Mouse (Mus musculus): ENCODE data around the gene Prdm11. TPM values are rescaled to one million over a fixed set of nuclear protein-coding genes. Genes with fewer than 3 reads are reported as not detected.

Prdm11 gene
- polyA plus RNA-seq, 1 experiment from 2014 or later = 1.4 TPM

GRCm38 (mm10) chr2:93076578-93076955 is 30.6 kb upstream of the Prdm11 start:
- no peak overlapping the region for H3K27ac ChIP-seq
- no peak overlapping the region for H3K4me2 ChIP-seq
- 78% methylated on average over 6 of the region's 6 CpGs for WGBS
- peaks cover 2% of the 10 kb centered on the region; the same call in 1 of the 2 replicates for H3K27me3 ChIP-seq
- no peak overlapping the region for H3K9ac ChIP-seq
- no peak for ATAC-seq
- H3K4me1 ChIP-seq = peaks cover 5% of the 10 kb centered on the region; the same call in 1 of the 2 replicates
- H3K9me3 ChIP-seq (replicated peaks) = no peaks in the 10 kb centered on the region
- no peaks in the 10 kb centered on the region for H3K36me3 ChIP-seq (ENCODE audit: poor library complexity, severe bottlenecking)
- no peak overlapping the region for H3K4me3 ChIP-seq

DNA sequence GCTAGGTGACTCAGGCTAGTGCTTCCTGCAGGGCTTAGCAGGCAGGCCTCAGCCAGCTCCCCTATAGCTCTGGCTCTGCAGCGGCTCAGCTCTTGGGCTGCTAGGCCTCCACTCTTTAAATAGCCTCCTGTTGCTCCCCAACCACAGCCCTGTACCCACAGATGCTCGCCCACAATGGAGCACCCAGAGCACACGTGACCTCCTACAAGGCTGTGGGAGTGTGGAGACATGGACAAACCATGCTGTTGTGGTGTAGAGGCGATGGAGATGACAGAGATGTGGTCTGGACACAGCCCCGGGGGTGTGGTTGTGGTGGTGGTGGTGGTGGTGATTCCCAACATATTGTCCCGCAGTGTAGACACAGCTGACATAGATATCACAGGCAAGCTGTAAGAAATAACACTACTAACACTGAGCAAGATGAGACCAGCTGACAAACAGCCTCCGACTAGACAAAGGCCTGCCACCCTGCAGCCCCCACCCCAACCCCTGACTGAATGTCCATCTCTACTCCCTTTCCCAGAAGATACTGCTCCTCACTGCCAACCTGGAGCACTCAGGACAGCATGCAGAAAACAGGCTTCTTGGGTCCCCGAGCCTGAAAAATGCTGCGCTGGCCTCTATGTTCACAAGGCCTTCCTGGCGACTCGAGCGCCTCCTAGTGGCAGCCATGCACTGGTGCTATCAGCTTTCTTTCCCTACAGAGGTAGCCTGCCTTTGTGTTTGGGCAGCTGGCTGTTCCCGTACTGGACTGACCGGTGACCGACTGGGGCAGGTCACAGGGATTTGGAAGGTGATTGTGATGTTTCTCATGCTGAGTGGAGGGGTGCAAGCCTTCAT is 30.0 kb upstream of the Prdm11 start:
- Histone ChIP-seq H3K9ac (no peak overlapping the region), H3K4me1 (0 out of 2 replicates have a peak, but pooled peaks cover under 1% of the 10 kb centered on the region)
- peak; percentile 54; the same call in 1 of the 2 replicates for ATAC-seq

DNA sequence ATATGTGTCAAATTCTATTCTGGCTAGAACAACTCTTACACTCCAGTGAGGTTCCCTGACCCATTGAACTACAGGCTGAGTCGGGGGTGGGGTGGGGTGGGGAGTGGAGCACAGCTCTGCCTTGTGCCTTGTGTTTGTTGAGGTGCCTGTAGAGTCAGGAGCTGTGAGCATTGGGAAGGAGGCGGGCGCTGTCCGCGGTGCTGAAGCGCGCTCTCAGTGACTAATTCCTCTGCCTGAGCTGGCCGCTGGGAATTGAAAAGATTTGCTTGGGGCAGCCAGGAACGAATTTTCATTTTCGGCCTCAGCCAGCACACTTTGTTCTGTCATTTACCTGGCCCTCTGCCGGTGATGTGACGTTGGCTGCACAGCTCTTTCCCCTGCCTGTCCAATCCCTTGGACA is 25.7 kb upstream of the Prdm11 start:
- H3K27me3 ChIP-seq = peaks cover 2% of the 10 kb centered on the region; the same call in 1 of the 2 replicates
- no peaks in the 10 kb centered on the region for H3K4me1 ChIP-seq
- no peak overlapping the region for H3K4me3 ChIP-seq
- H3K27ac ChIP-seq = no peak overlapping the region
- no peaks in the 10 kb centered on the region for H3K36me3 ChIP-seq (ENCODE audit: poor library complexity, severe bottlenecking)
- ATAC-seq = no peak
- H3K4me2 ChIP-seq = no peak overlapping the region
- H3K9ac ChIP-seq = no peak overlapping the region
- no peaks in the 10 kb centered on the region for H3K9me3 ChIP-seq (replicated peaks)
- 8% methylated on average over 12 of the region's 12 CpGs for WGBS

More for the DNA sequence above, 30.0 kb upstream of the Prdm11 start:
- Histone ChIP-seq H3K27ac (no peak overlapping the region), H3K4me3 (no peak overlapping the region), H3K27me3 (peaks cover 2% of the 10 kb centered on the region; the same call in 1 of the 2 replicates), H3K4me2 (no peak overlapping the region), H3K9me3 (replicated peaks) (no peaks in the 10 kb centered on the region), H3K36me3 (ENCODE audit: poor library complexity, severe bottlenecking) (no peaks in the 10 kb centered on the region)
- whole genome bisulfite sequencing = 43% methylated on average over 15 of the region's 15 CpGs

GRCm38 (mm10) chr2:93068942-93069341 is 23.0 kb upstream of the Prdm11 start:
- Histone ChIP-seq H3K27ac (no peak overlapping the region), H3K4me1 (no peaks in the 10 kb centered on the region), H3K27me3 (peaks cover 2% of the 10 kb centered on the region; the same call in 1 of the 2 replicates), H3K4me2 (no peak overlapping the region), H3K4me3 (no peak overlapping the region), H3K9ac (no peak overlapping the region), H3K9me3 (replicated peaks) (no peaks in the 10 kb centered on the region), H3K36me3 (ENCODE audit: poor library complexity, severe bottlenecking) (no peaks in the 10 kb centered on the region)
- ATAC-seq = peak; percentile 52; the same call in 1 of the 2 replicates
- WGBS = 44% methylated on average over 2 of the region's 2 CpGs

DNA sequence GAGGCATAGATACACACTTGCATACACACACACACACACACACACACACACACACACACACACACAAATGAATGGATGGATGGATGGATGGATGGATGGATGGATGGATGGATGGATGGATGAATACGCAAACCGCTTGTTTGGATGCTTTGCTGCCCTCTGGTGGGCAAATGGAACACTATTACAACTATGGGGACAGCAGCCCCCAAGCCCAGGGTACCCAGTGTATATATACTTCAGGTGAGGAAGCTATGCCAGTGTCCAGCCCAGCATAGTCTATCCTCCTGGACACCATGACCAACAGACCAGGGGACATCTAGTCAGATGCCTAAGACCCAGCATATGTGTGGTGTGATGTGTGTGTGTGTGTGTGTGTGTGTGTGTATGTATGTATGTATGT is 17.4 kb upstream of the Prdm11 start:
- Histone ChIP-seq H3K9me3 (replicated peaks) (no peaks in the 10 kb centered on the region), H3K27me3 (no peaks in the 10 kb centered on the region; the same call in 1 of the 2 replicates), H3K9ac (no peak overlapping the region), H3K4me1 (no peaks in the 10 kb centered on the region), H3K4me2 (no peak overlapping the region), H3K4me3 (no peak overlapping the region), H3K36me3 (ENCODE audit: poor library complexity, severe bottlenecking) (no peaks in the 10 kb centered on the region), H3K27ac (no peak overlapping the region)
- no peak for ATAC-seq
- WGBS = 19% methylated on average over 2 of the region's 2 CpGs

- Histone ChIP-seq H3K4me2 (no peak overlapping the region), H3K9ac (no peak overlapping the region), H3K27ac (no peak overlapping the region), H3K27me3 (no peaks in the 10 kb centered on the region), H3K9me3 (replicated peaks) (0 out of 2 replicates have a peak, but pooled peaks cover 4% of the 10 kb centered on the region), H3K4me3 (no peak overlapping the region), H3K36me3 (ENCODE audit: poor library complexity, severe bottlenecking) (no peaks in the 10 kb centered on the region), H3K4me1 (no peaks in the 10 kb centered on the region; the same call in 1 of the 2 replicates)
- no peak for ATAC-seq
- WGBS = 33% methylated on average over 1 of the region's 1 CpGs
Observed at GRCm38 (mm10) chr2:93051873-93052272, 5.9 kb upstream of the Prdm11 start.

GRCm38 (mm10) chr2:93048601-93049323 is 2.8 kb upstream of the Prdm11 start:
- 64% methylated on average over 6 of the region's 6 CpGs for WGBS
- H3K27me3 ChIP-seq = no peaks in the 10 kb centered on the region
- 0 out of 2 replicates have a peak, but pooled peaks cover 4% of the 10 kb centered on the region for H3K9me3 ChIP-seq (replicated peaks)
- ATAC-seq = no peak
- H3K4me3 ChIP-seq = no peak overlapping the region
- H3K4me1 ChIP-seq = peaks cover 16% of the 10 kb centered on the region
- no peaks in the 10 kb centered on the region for H3K36me3 ChIP-seq (ENCODE audit: poor library complexity, severe bottlenecking)
- no peak overlapping the region for H3K4me2 ChIP-seq
- H3K9ac ChIP-seq = no peak overlapping the region
- H3K27ac ChIP-seq = no peak overlapping the region

GRCm38 (mm10) chr2:93047491-93048050 is 1.6 kb upstream of the Prdm11 start:
- no peak overlapping the region for H3K9ac ChIP-seq
- H3K4me2 ChIP-seq = no peak overlapping the region
- no peak overlapping the region for H3K27ac ChIP-seq
- ATAC-seq = no peak
- no peaks in the 10 kb centered on the region for H3K27me3 ChIP-seq
- 90% methylated on average over 7 of the region's 7 CpGs for WGBS
- H3K9me3 ChIP-seq (replicated peaks) = 0 out of 2 replicates have a peak, but pooled peaks cover 4% of the 10 kb centered on the region
- no peak overlapping the region for H3K4me3 ChIP-seq
- peaks cover 19% of the 10 kb centered on the region for H3K4me1 ChIP-seq
- H3K36me3 ChIP-seq (ENCODE audit: poor library complexity, severe bottlenecking) = no peaks in the 10 kb centered on the region

GRCm38 (mm10) chr2:93047036-93047435 is 1.1 kb upstream of the Prdm11 start:
- Histone ChIP-seq H3K27ac (no peak overlapping the region), H3K4me2 (peak overlapping the region; percentile 77; the same call in 1 of the 2 replicates), H3K4me3 (no peak overlapping the region), H3K9ac (no peak overlapping the region), H3K36me3 (ENCODE audit: poor library complexity, severe bottlenecking) (no peaks in the 10 kb centered on the region), H3K27me3 (no peaks in the 10 kb centered on the region), H3K9me3 (replicated peaks) (0 out of 2 replicates have a peak, but pooled peaks cover 4% of the 10 kb centered on the region), H3K4me1 (peaks cover 24% of the 10 kb centered on the region)
- WGBS = 85% methylated on average over 6 of the region's 6 CpGs
- ATAC-seq = no peak

DNA sequence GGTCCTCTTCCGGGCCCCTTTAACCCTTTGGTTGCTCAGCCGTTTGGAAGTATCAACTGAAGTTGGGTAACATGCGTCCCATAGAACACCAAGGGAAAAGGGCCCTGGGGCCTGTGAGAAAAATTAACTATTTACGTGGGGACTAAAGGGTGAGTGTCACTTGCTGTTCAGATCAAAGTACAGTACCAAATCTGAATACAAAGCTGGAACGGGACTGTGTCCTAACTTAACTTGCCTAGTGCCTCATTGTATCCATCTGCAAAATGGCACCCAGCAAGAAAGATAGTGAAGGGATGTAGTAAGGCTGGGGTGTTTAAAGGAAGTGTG is 505 bp upstream of the Prdm11 start:
- Histone ChIP-seq H3K36me3 (ENCODE audit: poor library complexity, severe bottlenecking) (no peaks in the 10 kb centered on the region), H3K4me3 (peak overlapping the region; percentile 85), H3K4me2 (peak overlapping the region; percentile 77), H3K9me3 (replicated peaks) (no peaks in the 10 kb centered on the region), H3K27me3 (no peaks in the 10 kb centered on the region), H3K27ac (peak overlapping the region; percentile 91; the same call in 1 of the 2 replicates), H3K4me1 (peaks cover 28% of the 10 kb centered on the region), H3K9ac (peak overlapping the region; percentile 97)
- no peak for ATAC-seq
- 14% methylated on average over 5 of the region's 5 CpGs for WGBS

DNA sequence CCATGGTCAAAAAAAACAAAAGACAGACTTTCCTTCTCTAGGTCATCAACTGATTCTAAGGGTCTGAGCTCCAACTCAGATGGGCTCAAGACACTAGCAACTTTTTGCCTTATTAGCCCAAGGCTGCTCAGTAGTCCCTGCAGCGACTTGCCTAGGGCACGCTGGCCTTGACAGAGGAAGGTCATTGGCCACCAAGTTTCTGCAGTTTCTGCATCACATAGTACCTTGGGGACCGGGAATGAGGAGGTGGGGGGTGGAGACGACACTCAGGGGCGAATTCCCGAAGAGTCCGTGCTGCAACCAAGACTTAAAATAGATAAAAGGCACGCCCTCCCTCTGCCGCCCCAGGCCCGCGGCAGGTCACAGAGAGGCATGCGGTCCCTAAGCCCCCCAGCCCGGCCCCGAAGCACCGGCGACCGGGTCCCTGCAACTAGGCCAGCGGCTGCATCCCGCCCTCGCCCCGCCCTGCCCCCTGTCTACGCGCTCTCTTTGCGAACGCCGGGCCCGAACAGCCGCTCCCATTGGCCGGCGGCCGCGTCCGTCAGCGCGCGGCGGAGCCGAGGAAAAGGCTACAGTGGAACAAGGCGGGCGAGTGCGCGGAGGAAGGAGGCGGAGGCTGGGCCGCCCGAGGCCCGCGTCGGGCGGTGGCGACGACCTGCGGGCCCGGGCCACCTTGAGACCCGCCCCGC is 694 bp downstream of the Prdm11 start:
- peak overlapping the region; percentile 91 for H3K27ac ChIP-seq
- no peaks in the 10 kb centered on the region for H3K9me3 ChIP-seq (replicated peaks)
- H3K27me3 ChIP-seq = no peaks in the 10 kb centered on the region
- H3K4me3 ChIP-seq = peak overlapping the region; percentile 85
- peak; percentile 98 for ATAC-seq
- peak overlapping the region; percentile 77 for H3K4me2 ChIP-seq
- H3K36me3 ChIP-seq (ENCODE audit: poor library complexity, severe bottlenecking) = no peaks in the 10 kb centered on the region
- peaks cover 35% of the 10 kb centered on the region for H3K4me1 ChIP-seq
- WGBS = under 1% methylated on average over 37 of the region's 55 CpGs
- peak overlapping the region; percentile 97 for H3K9ac ChIP-seq
